Mouse (Mus musculus): ENCODE results near the gene Zp3. TPM values are rescaled to one million over a fixed set of nuclear protein-coding genes. Genes with fewer than 3 reads are reported as not detected.

The Zp3 gene
- total and polyA plus RNA-seq, 2 experiments from 2014 or later, result 0.27 to 0.99 TPM

DNA sequence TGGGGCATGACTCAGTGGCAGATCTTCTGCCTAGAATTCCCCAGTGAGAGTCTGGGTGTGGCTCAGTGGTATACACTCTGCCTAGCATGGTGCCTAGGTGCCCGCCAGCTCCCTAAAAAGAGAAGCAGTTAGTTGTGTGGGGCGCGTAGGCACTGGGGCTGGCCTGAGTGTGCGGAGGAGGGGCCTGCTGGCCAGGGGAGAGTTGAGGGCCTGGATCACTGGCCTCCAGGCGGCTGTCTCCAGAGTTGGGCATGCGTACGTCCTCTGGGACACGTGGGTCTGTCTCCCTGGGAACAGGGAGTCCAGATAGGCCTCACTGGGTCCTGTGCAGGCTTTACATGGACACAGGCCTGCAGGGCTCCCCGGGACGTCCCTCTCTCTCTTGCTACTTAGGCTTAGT lies 35.0 kb downstream of the Zp3 start:
- DNase-seq (ENCODE audit: low spot score) (no peak), ATAC-seq (ENCODE audit: low FRiP score) (no peak)
- Histone ChIP-seq H3K4me3 (ENCODE audit: low read depth, low read length) (no peak overlapping the region), H3K4me2 (ENCODE audit: low read depth, low read length, poor library complexity, severe bottlenecking) (no peak overlapping the region), H3K9ac (replicated peaks; ENCODE audit: low read length, poor library complexity, severe bottlenecking) (no peak overlapping the region), H3K4me1 (ENCODE audit: insufficient read depth, low read length) (no peaks in the 10 kb centered on the region), H3K36me3 (ENCODE audit: insufficient read depth, low read length) (peaks cover 26% of the 10 kb centered on the region), H3K27me3 (ENCODE audit: insufficient read depth, low read length) (no peaks in the 10 kb centered on the region), H3K9me3 (ENCODE audit: low read length) (no peaks in the 10 kb centered on the region), H3K27ac (ENCODE audit: low read depth, low read length) (no peak overlapping the region)
- 76% methylated on average over 10 of the region's 10 CpGs for WGBS
- TF ChIP-seq CTCF (IDR thresholded peaks at IDR 0.05), result no peak

DNA sequence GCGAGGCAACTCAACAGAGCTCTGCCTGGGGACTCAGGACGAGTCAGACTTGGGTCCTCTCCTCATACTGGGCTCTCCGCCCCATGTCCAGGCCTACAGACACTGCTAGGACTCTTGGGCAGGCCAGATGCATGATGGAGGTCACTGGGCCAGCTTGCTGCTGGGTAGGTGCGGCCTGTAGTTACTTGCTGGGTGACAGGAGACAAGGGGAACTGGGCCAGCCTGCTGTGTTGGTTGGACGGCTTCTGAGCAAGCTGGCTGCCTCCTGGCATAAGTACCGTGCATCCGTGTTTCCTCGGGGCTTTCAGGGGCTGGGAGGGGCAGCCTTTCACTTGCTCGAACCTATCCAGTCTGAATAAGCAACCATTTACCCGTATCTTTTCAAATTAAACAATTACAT lies 35.7 kb downstream of the Zp3 start:
- Histone ChIP-seq H3K36me3 (ENCODE audit: insufficient read depth, low read length) (peaks cover 22% of the 10 kb centered on the region), H3K4me3 (ENCODE audit: low read depth, low read length) (no peak overlapping the region), H3K4me1 (ENCODE audit: insufficient read depth, low read length) (no peaks in the 10 kb centered on the region), H3K9ac (replicated peaks; ENCODE audit: low read length, poor library complexity, severe bottlenecking) (0 out of 2 replicates have a peak overlapping the region, but pooled peaks have one; percentile 33), H3K9me3 (ENCODE audit: low read length) (no peaks in the 10 kb centered on the region), H3K4me2 (ENCODE audit: low read depth, low read length, poor library complexity, severe bottlenecking) (no peak overlapping the region), H3K27me3 (ENCODE audit: insufficient read depth, low read length) (no peaks in the 10 kb centered on the region), H3K27ac (ENCODE audit: low read depth, low read length) (no peak overlapping the region; the same call in 1 of the 2 replicates)
- ATAC-seq (ENCODE audit: low FRiP score), result no peak
- no peak for DNase-seq (ENCODE audit: low spot score)
- TF ChIP-seq CTCF (IDR thresholded peaks at IDR 0.05), result no peak
- 71% methylated on average over 10 of the region's 10 CpGs for WGBS

DNA sequence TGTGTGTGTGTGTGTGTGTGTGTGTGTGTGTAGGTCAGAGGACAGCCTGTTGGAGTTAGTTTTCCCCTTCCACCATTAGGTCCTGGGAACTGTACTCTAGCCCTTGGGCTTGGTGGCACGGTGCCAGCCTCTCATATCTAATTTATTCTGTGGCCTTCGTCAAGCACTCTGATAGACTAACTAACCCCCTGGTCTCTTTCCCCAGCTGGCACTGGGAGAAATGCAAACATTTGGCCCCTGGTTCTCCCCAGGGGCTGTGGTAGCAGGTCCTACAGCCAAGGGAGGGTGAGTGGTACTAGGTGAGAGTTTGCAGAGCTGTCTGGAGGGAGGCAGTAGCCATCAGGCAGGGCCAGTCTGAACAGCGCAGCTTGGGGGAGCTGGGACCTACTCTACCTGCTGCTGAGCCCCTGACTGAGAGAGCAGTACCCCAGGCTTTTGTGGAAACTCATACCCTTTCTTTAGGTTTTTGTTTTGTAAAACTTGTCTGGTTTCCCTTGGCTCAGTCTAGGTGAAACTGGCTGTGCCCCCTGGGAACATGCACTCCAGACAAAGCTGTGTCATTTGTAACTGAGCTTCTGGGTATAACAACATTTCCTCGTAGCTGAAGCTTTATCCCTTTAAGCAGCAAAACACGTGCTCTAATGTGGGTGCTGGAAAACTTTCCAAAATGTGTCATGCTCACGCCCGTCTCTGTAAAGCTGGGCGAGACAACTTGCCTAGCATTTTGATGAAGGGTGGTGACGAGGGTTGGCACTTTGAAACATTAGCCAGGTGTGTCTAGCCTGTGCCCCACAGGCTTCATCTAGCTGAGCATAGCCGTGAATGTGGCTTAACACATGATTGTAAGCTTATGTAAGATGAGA lies 36.3 kb downstream of the Zp3 start:
- H3K4me2 ChIP-seq (ENCODE audit: low read depth, low read length, poor library complexity, severe bottlenecking), result no peak overlapping the region
- no peaks in the 10 kb centered on the region for H3K9me3 ChIP-seq (ENCODE audit: low read length)
- TF ChIP-seq CTCF (IDR thresholded peaks at IDR 0.05), result no peak
- H3K9ac ChIP-seq (replicated peaks; ENCODE audit: low read length, poor library complexity, severe bottlenecking), result no peak overlapping the region
- ATAC-seq (ENCODE audit: low FRiP score), result no peak
- 70% methylated on average over 10 of the region's 10 CpGs for WGBS
- peaks cover 20% of the 10 kb centered on the region for H3K36me3 ChIP-seq (ENCODE audit: insufficient read depth, low read length)
- DNase-seq (ENCODE audit: low spot score), result peak; percentile 12
- H3K4me1 ChIP-seq (ENCODE audit: insufficient read depth, low read length), result no peaks in the 10 kb centered on the region
- H3K27me3 ChIP-seq (ENCODE audit: insufficient read depth, low read length), result no peaks in the 10 kb centered on the region
- no peak overlapping the region for H3K4me3 ChIP-seq (ENCODE audit: low read depth, low read length)
- H3K27ac ChIP-seq (ENCODE audit: low read depth, low read length), result 0 out of 2 replicates have a peak overlapping the region, but pooled peaks have one; percentile 12

DNA sequence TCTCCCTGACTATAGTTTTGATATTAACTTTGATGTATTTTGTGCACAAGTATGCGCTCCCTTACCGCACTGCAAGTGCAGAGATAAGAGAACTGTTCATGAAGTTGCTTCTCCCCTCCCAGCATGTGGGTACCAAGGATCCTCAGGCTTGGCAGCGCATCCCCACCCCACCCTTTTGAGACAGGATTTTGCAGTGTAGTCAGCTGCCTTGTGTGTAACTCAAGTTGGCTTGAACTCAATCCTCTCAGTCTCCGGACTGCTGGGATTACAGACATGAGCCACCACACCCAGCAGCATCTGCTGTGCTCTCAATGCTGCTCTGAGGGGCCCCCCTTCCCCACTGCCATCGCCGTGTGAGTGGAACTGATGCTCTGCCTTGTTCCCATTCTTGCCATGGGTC lies 37.4 kb downstream of the Zp3 start:
- Histone ChIP-seq H3K27ac (ENCODE audit: low read depth, low read length) (no peak overlapping the region), H3K4me3 (ENCODE audit: low read depth, low read length) (no peak overlapping the region), H3K9me3 (ENCODE audit: low read length) (no peaks in the 10 kb centered on the region), H3K36me3 (ENCODE audit: insufficient read depth, low read length) (peaks cover 16% of the 10 kb centered on the region), H3K27me3 (ENCODE audit: insufficient read depth, low read length) (no peaks in the 10 kb centered on the region), H3K4me2 (ENCODE audit: low read depth, low read length, poor library complexity, severe bottlenecking) (no peak overlapping the region), H3K9ac (replicated peaks; ENCODE audit: low read length, poor library complexity, severe bottlenecking) (no peak overlapping the region), H3K4me1 (ENCODE audit: insufficient read depth, low read length) (no peaks in the 10 kb centered on the region)
- TF ChIP-seq CTCF (IDR thresholded peaks at IDR 0.05), result no peak
- WGBS, result 74% methylated on average over 5 of the region's 6 CpGs
- ATAC-seq (ENCODE audit: low FRiP score) (no peak), DNase-seq (ENCODE audit: low spot score) (peak; percentile 25)

DNA sequence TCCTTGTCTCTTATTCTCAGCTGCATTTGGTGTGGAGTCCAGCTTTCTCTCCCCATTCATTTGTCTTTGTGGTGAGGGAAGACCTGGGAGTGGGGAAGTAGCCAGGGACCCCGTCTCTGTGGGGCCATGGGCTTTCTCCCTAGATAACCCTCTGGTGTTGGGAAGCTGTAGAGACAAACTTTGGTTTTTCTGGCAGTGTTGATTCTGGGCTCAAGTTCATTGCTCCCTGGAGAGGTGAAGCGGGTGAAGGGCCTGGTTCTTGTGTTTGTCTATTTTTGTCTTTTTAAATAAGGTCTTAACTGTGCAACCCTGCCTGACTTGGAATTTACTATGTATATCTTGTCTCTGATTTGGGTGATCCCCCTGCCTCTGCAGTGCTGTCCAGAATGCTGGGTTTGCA lies 38.8 kb downstream of the Zp3 start:
- no peak for TF ChIP-seq CTCF (IDR thresholded peaks at IDR 0.05)
- 97% methylated on average over 2 of the region's 2 CpGs for WGBS
- no peak for DNase-seq (ENCODE audit: low spot score)
- H3K4me1 ChIP-seq (ENCODE audit: insufficient read depth, low read length), result no peaks in the 10 kb centered on the region
- H3K27me3 ChIP-seq (ENCODE audit: insufficient read depth, low read length), result no peaks in the 10 kb centered on the region
- no peak overlapping the region for H3K27ac ChIP-seq (ENCODE audit: low read depth, low read length)
- no peak for ATAC-seq (ENCODE audit: low FRiP score)
- no peak overlapping the region for H3K4me2 ChIP-seq (ENCODE audit: low read depth, low read length, poor library complexity, severe bottlenecking)
- H3K9me3 ChIP-seq (ENCODE audit: low read length), result no peaks in the 10 kb centered on the region
- H3K4me3 ChIP-seq (ENCODE audit: low read depth, low read length), result no peak overlapping the region
- H3K9ac ChIP-seq (replicated peaks; ENCODE audit: low read length, poor library complexity, severe bottlenecking), result no peak overlapping the region
- H3K36me3 ChIP-seq (ENCODE audit: insufficient read depth, low read length), result peaks cover 12% of the 10 kb centered on the region

DNA sequence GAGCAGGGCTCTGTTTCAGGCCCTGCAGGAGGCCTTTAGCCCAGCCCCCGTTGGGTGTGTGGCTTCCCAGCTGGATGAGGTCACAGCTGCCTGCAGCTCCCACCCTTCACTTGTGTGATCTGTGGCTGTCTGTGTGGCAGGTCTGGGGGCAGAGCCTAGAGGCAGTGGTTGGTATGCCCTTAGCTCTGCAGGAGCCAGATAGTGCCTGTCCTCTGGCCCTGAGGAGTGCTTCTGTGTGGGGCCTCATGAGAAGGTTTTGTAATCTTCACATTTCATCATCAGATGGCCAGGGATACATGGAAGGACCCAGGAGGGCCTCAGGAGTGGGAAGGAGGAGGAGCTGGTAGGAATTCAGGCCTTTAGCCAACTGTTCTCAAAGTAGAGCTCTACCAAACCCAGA lies 40.0 kb downstream of the Zp3 start:
- no peak for ATAC-seq (ENCODE audit: low FRiP score)
- Histone ChIP-seq H3K36me3 (ENCODE audit: insufficient read depth, low read length) (peaks cover 13% of the 10 kb centered on the region), H3K27ac (ENCODE audit: low read depth, low read length) (no peak overlapping the region), H3K27me3 (ENCODE audit: insufficient read depth, low read length) (no peaks in the 10 kb centered on the region), H3K4me2 (ENCODE audit: low read depth, low read length, poor library complexity, severe bottlenecking) (no peak overlapping the region), H3K4me1 (ENCODE audit: insufficient read depth, low read length) (no peaks in the 10 kb centered on the region), H3K4me3 (ENCODE audit: low read depth, low read length) (no peak overlapping the region), H3K9me3 (ENCODE audit: low read length) (no peaks in the 10 kb centered on the region), H3K9ac (replicated peaks; ENCODE audit: low read length, poor library complexity, severe bottlenecking) (no peak overlapping the region)
- DNase-seq (ENCODE audit: low spot score), result no peak
- WGBS, result 28% methylated on average over 1 of the region's 1 CpGs
- no peak for TF ChIP-seq CTCF (IDR thresholded peaks at IDR 0.05)

Data from midbrain, postnatal 0 days (tissue).